Mouse (Mus musculus) urinary bladder, adult 18-20 months (tissue): ENCODE measurements around the gene Irf2bpl.

ENCODE experiments used
- DNase-seq, 2 experiments: peaks; one replicate each; pipeline ENCODE4 v3.0.0; 2022; ENCODE audit warnings: low spot score in 2 of 2, mixed read lengths in 2 of 2

Gene Irf2bpl

DNA sequence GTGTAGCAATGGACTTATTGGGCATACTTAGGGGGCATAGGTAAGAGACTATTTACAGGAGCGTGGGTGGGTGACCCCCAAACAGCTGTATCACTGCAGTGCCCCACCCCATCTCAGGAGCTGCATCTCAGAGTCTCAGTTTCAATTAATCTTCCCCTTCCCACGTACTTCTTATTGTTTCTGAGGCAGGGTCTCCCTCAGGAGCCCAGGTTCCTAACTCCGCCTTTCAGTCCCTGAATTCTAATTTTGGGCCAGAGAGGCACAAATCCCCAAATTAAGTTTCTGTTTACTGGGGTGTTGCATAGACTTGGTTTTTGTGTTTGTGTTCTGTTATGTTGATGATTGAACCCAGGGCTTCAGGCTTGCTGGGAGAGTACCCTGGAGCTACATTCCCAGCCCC lies 13.8 kb upstream of the Irf2bpl start:
- no peak for DNase-seq

GRCm38 (mm10) chr12:86897769-86898273 lies 13.2 kb upstream of the Irf2bpl start:
- no peak for DNase-seq

DNA sequence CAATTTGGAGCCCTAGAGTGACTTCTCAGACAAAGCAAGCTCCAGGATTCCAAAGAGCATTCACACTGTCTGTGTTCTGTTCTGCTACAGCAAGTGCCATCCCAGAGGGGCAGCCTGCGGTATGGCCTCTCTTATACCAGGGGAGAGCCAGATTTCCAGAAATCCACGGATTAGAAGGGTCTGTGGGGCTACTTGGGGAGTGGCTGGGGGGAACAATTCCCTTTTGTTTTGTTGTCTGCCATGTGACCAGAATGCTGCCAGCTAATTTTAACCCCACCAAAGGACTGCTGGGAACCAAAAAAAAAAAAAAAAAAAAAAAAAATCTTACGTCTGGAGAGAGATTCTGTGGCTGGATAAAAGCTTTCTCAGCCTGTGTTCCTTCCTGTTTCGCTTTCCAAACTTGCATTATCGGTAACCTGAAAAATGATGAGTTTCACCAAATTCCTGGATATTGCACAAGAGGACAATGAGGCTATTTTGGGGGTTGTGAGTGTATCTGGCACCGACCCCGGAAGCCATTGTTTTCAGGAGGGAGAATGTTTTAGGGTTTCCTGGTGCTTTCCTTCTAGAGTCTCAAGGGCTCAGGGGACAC lies 12.4 kb upstream of the Irf2bpl start:
- DNase-seq, result no peak

- DNase-seq, result no peak
These were observed 11.9 kb upstream of the Irf2bpl start for GRCm38 (mm10) chr12:86896441-86896890.

- no peak for DNase-seq
These were observed 11.3 kb upstream of the Irf2bpl start for GRCm38 (mm10) chr12:86895703-86896409.

DNA sequence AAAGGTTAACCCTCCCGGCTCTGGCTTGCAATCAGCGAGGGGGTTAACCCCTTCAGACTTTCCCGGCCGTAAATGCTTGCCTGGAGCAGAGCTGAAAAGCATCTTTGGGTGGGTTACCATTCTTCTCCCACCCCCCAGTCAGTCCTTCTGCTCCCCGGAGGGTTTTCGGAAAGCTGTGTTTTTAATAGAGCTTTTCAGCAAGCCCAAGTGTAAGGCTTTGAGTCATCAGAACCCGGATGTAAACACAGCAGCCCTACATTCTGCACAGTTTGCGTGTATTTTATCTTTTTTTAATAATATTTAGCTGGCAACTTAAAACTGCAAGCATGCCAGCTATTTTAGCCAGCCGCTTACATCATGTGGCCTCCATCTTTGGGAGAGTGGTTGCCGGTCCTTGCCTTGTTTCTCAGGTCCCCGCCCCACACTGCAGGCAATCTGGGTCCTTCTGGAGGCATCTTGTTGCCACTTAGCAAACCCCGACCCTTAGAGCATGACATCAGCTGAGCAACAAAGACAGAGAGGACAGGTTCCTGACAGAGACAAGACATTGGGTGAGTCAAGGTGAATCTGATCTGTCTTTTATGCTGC lies 10.3 kb upstream of the Irf2bpl start:
- peak in 1 of 2 experiments; percentile 64 for DNase-seq

DNA sequence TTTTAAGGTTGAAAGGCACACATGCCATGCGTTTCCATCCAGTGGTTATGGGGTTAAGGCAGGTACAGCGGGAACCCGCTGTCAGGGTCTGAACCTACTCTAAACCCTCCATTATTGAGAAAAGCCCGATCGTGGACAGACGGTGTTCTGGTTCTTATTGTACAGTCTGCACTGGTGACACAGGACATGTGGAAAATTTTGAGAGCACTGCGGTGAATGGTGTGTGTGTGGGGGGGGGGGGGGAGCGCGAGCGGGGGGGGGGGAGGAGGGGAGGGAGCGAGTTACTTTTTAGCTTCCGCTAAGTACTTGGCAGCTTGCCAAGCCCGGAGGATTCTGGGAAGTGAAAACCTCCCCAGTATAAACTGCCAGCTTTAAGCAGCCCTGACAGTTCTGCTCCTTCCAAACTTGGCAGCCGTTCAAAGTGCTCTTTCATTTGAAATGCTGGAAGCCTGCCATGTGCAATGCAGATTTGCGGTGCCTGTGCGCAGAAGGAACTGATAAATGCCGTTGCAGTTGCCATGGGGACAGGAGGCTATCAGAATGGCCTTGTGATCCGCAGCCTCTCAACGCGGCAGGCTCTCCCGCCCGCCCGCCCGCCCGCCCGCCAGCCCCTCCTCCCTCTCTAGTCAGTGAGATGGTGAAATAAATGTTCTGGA lies 9.7 kb upstream of the Irf2bpl start:
- peak; percentile 89 to 95 for DNase-seq

- peak in 1 of 2 experiments; percentile 67 for DNase-seq
These were observed 9.0 kb upstream of the Irf2bpl start for GRCm38 (mm10) chr12:86893326-86894183.

GRCm38 (mm10) chr12:86892711-86893311 lies 8.2 kb upstream of the Irf2bpl start:
- DNase-seq, result no peak

DNA sequence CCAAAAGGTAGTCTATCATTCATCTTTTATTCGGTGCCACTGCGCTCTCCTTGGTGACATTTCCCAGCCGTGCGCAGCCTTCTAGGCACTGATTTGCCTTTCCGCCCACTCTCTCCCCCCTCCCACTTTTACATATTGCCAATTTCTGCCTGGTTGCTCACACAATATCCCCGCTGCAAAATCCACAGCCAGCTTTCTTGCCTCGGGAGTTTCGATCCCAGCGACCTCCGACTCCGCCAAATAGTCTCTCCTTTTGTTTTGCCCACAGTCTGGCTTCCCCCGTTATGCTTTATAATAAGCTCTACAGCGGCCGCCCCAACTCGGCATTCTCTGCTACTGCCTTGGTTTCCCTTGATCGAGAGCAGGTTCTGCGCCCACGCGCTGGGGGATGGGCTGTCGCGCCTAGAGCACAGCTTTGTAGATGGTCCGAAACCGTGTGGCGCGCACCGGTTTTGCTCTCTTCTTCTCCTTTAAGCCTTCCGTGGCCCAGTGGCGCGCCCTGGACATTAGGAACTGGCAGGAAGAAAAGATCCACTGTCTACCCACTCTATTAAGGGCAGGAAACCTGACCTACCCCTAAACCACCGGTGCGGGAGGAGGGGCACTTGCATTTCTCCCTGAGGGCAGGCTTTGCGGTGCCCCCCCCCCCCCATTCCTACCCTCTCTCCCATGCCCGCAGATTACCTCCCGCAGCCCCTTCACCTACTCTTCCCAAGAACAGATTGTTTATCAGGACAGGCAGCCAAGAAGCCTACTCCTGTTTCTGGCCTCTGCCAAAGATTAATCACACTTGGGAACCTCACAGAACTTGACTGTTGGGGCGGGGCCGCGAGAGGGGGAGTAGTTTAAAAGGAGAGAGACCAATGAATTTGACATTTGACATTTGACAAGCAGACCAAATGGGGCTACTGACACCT lies 7.4 kb upstream of the Irf2bpl start:
- DNase-seq, result peak; percentile 78 to 86

DNA sequence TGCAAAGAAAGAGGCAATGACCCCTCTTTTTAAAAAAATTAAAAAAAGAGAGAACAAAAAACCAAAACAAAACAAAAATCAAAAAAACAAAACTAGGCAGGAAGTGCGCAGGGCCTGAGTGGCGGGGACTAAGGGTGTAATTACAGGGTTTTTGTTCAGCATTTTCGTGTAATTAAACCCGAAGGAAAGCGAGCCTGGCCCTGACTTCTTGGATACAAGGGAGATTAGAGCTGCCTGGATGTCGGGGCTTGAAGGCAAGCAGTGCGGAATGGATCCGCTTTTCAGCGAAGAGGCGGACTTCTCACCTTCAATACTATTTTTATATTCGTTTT lies 6.8 kb upstream of the Irf2bpl start:
- DNase-seq, result no peak

- DNase-seq, result no peak
These were observed 6.3 kb upstream of the Irf2bpl start for GRCm38 (mm10) chr12:86890796-86891301.

- no peak for DNase-seq
These were observed 5.6 kb upstream of the Irf2bpl start for GRCm38 (mm10) chr12:86890091-86890720.

DNA sequence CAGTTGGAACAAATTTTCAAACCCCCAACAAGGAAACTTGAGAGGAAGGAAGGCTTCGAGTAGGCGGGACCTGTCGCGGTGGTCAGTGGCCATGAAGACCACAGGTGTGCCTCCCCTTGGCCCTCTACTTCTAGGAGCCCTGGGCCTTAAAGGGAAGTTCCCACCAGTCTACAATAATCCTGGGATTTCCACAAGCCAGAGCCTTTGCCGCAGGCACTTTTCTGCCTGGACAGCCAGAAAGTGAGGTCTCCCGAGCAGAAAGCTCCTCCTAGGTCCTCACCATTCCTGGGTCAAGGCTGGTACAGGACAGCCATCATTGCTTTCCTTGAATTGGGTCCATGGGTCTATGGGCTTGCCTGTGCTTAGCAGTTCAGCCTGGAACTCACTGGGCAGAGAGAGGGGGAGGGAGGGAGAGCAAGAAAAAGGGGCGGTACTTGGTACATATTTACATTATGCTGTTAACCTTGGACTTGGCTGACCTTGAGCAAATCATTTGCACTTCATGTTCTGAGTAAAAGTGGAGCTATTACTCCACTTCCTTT lies 4.6 kb upstream of the Irf2bpl start:
- DNase-seq, result no peak

DNA sequence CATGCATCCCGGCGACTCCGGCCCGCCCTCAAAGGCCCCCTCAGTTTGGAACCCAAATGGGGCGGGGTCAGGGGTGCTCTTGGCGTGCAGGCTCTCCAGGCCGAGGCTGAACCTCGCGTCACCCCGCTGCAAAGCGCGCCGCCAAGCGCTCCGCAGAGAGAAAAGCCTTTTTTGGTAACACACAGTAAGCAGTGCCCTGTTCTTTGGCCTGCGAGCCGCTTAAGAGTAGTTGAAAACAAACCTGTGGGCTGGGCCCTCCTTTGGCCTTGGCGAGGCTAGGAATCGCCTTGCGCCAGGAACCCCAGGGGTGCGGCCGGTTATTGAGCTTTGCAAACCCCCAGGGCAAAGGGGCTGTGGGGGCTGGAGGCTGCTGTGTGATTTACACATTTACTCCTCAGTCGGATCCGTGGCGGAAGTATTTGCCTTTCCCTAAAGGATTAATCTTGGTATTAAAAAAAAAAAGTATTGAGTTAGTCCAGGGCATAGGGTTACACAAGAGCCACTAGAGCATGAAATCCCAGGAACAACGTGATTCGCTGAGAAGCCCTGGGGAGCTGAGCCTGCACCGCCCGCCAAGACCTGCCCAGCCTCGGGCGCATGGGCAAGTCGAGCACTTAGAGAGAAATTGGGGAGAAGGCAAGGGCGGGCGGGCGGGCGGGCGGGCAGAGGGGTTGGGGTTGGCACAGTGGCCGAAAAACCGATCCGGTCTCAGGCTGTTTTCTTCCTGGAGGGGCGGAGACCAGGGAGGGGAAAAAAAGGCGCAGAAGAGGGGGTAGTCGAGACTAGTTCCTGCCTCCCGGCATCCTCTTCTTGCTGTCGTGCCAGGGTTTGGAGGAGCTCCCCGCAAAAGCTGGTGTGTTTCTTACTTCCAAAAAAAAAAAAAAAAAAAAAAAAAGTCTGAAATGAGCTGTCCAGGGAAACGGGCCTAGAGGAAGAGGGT lies 3.8 kb upstream of the Irf2bpl start:
- DNase-seq, result peak; percentile 75 to 83

DNA sequence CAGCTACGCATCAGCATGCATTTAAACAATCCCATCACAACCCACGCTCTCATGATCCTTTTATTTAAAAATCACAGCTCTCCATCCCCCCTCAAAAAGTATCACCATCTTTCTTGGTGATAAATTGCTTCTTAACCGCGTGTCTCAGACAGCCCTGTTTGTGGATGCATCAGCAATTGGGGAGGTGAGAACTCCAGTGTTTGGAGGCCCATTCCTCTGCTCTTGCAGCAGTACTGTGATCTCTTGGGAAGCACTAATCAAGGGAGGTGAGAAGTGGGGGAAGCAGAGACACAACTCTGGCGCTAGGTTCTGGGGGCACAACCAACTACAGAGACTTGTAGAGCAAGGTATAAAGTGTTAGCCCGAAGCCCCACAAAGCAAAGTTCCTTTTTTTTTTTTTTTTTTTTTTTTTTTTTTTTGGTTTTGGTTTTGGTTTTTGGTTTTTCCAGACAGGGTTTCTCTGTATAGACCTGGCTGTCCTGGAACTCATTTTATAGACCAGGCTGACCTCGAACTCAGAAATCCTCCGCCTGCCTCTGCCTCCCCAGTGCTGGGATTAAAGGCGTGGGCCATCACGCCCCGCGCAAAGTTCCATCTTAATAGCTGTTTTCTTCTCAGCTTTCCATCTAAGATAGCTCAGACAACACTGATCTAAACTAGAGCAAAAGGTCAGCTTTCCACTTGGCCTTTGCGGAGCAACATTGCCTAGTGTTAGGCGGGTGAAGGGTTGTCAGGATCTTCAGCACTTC lies 3.0 kb upstream of the Irf2bpl start:
- DNase-seq, result no peak

DNA sequence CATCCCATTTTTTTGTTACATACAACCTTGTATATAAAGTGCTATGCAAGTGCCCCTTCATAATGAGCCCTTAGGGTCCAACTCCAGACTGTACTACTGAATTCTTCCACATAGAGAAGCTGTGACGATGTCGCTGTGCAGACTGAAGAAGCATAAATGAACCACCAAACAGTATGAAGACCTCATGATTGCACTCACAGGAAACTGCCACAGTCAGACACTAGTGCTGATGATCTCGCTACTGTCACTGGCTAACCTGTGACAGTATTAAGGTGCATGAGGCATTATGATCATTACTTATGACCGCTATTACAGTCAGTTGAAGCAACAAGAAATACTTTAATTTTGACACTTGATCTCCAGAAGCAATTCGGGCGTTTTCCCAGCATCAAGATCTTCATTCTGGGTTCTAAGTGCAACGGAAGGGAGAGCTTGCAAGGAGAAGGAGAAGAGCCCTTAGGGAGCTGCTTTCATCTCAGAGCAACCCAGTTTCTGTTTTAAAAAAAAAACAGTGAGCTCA lies 1.9 kb upstream of the Irf2bpl start:
- DNase-seq, result no peak
